Mouse (Mus musculus): ENCODE data around the gene Ipo5.

- no peak for TF ChIP-seq POLR2A (IDR thresholded peaks at IDR 0.05; ENCODE audit: borderline replicate concordance, insufficient read depth, low read length)
- no peak for TF ChIP-seq CTCF (IDR thresholded peaks at IDR 0.05; ENCODE audit: borderline replicate concordance, insufficient read depth, low read depth, low read length)
These were observed 20.2 kb downstream of the Ipo5 start for GRCm38 (mm10) chr14:120931236-120931635.

All from cerebellum, adult 2 months (tissue).